Mouse (Mus musculus): ENCODE results near the gene Serpinf2. TPM values are rescaled to one million over a fixed set of nuclear protein-coding genes. Genes with fewer than 3 reads are reported as not detected.

Serpinf2 gene
- total and polyA plus RNA-seq, 3 experiments, result 0.03 to 0.33 TPM; not detected in 1

DNA sequence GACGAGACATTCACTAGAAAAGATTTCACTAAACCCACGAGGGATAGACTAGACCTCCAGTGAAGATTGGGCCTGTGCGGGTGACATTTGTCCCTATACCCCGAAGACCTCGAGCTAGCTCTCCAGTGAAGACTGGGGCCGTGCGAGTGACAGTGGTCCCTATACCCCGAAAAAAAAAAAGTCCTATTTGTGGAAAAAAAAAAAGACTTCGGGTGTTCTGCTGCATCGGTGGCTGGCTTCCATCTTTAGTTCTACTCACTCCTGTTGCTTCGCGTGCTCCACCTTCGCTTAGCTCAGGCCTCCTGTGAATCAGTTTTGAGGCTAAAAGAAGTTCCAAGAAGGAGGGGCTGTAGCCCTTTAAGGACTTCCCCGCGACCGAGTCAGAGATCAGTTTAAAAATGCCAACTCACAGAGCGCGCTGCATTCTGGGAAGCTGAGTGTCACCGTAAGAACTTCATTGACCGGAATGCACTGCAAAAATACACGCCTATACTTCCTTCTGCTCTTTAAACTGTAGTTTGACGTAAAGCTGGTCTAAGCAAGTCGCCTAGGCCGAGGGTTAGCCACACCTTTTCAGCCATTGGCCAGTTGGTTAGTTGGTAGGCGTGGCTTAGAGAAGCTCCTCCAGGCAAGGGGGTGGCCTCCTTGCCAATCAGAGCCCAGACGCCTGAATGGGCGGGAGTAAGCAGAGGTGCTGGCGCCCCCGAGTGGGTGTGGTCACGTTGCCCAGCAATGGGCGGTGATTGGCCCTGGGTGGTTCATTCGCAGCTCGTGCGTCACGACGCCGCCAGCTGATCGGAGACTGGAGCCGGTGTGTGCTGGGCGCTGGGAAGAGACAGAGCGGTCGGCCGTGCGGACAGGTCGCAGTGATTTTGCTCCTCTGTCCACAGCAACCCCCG is 21.7 kb upstream of the Serpinf2 start, which contains the start of gene Tlcd2:
Gene Tlcd2, plus strand, starts transcription at position 872 of the 899 bp plus-strand sequence.
- Histone ChIP-seq H3K4me3 (ENCODE audit: low read depth, low read length) (peak within 1 kb of the TSS; percentile 80), H3K9me3 (replicated peaks) (no peaks in the 10 kb centered on the region), H3K27me3 (ENCODE audit: insufficient read depth, low read length) (no peaks in the 10 kb centered on the region), H3K36me3 (replicated peaks) (peaks cover 22% of the 10 kb centered on the region), H3K4me1 (ENCODE audit: insufficient read depth, low read depth, low read length) (peaks cover 80% of the 10 kb centered on the region)
- TF ChIP-seq TAL1 (conservative IDR thresholded peaks at IDR 0.05; ENCODE audit: low read depth, low read length) (no peak), GATA1 (IDR thresholded peaks at IDR 0.05; ENCODE audit: borderline replicate concordance, low read length) (no peak), GATA2 (IDR thresholded peaks at IDR 0.05; ENCODE audit: borderline replicate concordance, low read depth, low read length) (no peak), CTCF (IDR thresholded peaks at IDR 0.05; ENCODE audit: low read depth, low read length) (no peak), POLR2AphosphoS5 (IDR thresholded peaks at IDR 0.05; ENCODE audit: insufficient replicate concordance, low read depth, low read length) (no peak)
- ATAC-seq (ENCODE audit: extremely low read depth, insufficient number of reproducible peaks, low FRiP score, poor library complexity, severe bottlenecking), result peak; percentile 85
- peak; percentile 94 for DNase-seq (ENCODE audit: low spot score)

- no peaks in the 10 kb centered on the region for H3K9me3 ChIP-seq (replicated peaks)
- ATAC-seq (ENCODE audit: extremely low read depth, insufficient number of reproducible peaks, low FRiP score, poor library complexity, severe bottlenecking) (peak; percentile 35; the same call in 1 of the 2 replicates), DNase-seq (ENCODE audit: low spot score) (peak; percentile 84)
- H3K36me3 ChIP-seq (replicated peaks), result peaks cover 15% of the 10 kb centered on the region
- TF ChIP-seq TAL1 (conservative IDR thresholded peaks at IDR 0.05; ENCODE audit: low read depth, low read length) (no peak), GATA2 (IDR thresholded peaks at IDR 0.05; ENCODE audit: borderline replicate concordance, low read depth, low read length) (no peak), GATA1 (IDR thresholded peaks at IDR 0.05; ENCODE audit: borderline replicate concordance, low read length) (no peak), CTCF (IDR thresholded peaks at IDR 0.05; ENCODE audit: low read depth, low read length) (no peak), POLR2AphosphoS5 (IDR thresholded peaks at IDR 0.05; ENCODE audit: insufficient replicate concordance, low read depth, low read length) (no peak)
- peaks cover 85% of the 10 kb centered on the region for H3K4me1 ChIP-seq (ENCODE audit: insufficient read depth, low read depth, low read length)
- no peaks in the 10 kb centered on the region for H3K27me3 ChIP-seq (ENCODE audit: insufficient read depth, low read length)
- peak overlapping the region; percentile 80 for H3K4me3 ChIP-seq (ENCODE audit: low read depth, low read length)
These were observed 20.9 kb upstream of the Serpinf2 start for GRCm38 (mm10) chr11:75460103-75460843.

GRCm38 (mm10) chr11:75459751-75460102 is 20.3 kb upstream of the Serpinf2 start:
- no peaks in the 10 kb centered on the region for H3K27me3 ChIP-seq (ENCODE audit: insufficient read depth, low read length)
- H3K4me1 ChIP-seq (ENCODE audit: insufficient read depth, low read depth, low read length), result peaks cover 85% of the 10 kb centered on the region
- DNase-seq (ENCODE audit: low spot score) (no peak), ATAC-seq (ENCODE audit: extremely low read depth, insufficient number of reproducible peaks, low FRiP score, poor library complexity, severe bottlenecking) (no peak)
- TF ChIP-seq GATA1 (IDR thresholded peaks at IDR 0.05; ENCODE audit: borderline replicate concordance, low read length) (no peak), CTCF (IDR thresholded peaks at IDR 0.05; ENCODE audit: low read depth, low read length) (no peak), POLR2AphosphoS5 (IDR thresholded peaks at IDR 0.05; ENCODE audit: insufficient replicate concordance, low read depth, low read length) (no peak), GATA2 (IDR thresholded peaks at IDR 0.05; ENCODE audit: borderline replicate concordance, low read depth, low read length) (no peak), TAL1 (conservative IDR thresholded peaks at IDR 0.05; ENCODE audit: low read depth, low read length) (no peak)
- peak overlapping the region; percentile 80; the same call in 1 of the 2 replicates for H3K4me3 ChIP-seq (ENCODE audit: low read depth, low read length)
- H3K9me3 ChIP-seq (replicated peaks), result no peaks in the 10 kb centered on the region
- H3K36me3 ChIP-seq (replicated peaks), result peaks cover 10% of the 10 kb centered on the region

DNA sequence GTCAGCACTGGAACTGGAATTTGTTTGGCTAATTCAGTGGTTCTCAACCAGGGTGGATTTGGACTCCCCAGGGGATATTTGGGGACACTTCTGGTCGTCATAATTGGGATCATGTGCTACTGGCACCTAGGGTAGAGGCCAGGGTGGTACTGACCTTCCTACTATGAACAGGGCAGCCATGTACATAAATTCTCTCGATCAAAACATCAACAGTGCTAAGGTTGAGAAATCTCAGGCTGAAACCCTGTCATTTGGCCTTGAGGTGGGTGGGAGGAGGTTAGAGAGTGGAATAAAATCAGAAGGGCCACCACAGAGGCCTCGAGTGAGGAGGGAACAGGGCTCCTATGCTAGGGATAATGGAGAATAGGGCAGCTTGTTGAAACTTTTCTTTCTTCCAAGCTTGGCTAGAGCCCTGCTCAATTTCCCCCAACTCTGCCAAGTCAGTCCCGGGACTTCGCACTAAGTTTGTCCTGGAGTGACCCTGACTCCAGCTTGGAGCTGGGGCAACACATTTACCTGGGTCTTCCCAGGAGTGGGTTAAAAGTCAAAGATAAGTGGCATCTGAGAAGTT is 19.8 kb upstream of the Serpinf2 start:
- ATAC-seq (ENCODE audit: extremely low read depth, insufficient number of reproducible peaks, low FRiP score, poor library complexity, severe bottlenecking) (no peak), DNase-seq (ENCODE audit: low spot score) (no peak)
- Histone ChIP-seq H3K27me3 (ENCODE audit: insufficient read depth, low read length) (no peaks in the 10 kb centered on the region), H3K4me3 (ENCODE audit: low read depth, low read length) (peak overlapping the region; percentile 80; the same call in 1 of the 2 replicates), H3K36me3 (replicated peaks) (peaks cover 6% of the 10 kb centered on the region), H3K4me1 (ENCODE audit: insufficient read depth, low read depth, low read length) (peaks cover 87% of the 10 kb centered on the region), H3K9me3 (replicated peaks) (no peaks in the 10 kb centered on the region)
- TF ChIP-seq CTCF (IDR thresholded peaks at IDR 0.05; ENCODE audit: low read depth, low read length), result no peak
- no peak for TF ChIP-seq GATA1 (IDR thresholded peaks at IDR 0.05; ENCODE audit: borderline replicate concordance, low read length)
- no peak for TF ChIP-seq GATA2 (IDR thresholded peaks at IDR 0.05; ENCODE audit: borderline replicate concordance, low read depth, low read length)
- TF ChIP-seq TAL1 (conservative IDR thresholded peaks at IDR 0.05; ENCODE audit: low read depth, low read length), result no peak
- no peak for TF ChIP-seq POLR2AphosphoS5 (IDR thresholded peaks at IDR 0.05; ENCODE audit: insufficient replicate concordance, low read depth, low read length)

DNA sequence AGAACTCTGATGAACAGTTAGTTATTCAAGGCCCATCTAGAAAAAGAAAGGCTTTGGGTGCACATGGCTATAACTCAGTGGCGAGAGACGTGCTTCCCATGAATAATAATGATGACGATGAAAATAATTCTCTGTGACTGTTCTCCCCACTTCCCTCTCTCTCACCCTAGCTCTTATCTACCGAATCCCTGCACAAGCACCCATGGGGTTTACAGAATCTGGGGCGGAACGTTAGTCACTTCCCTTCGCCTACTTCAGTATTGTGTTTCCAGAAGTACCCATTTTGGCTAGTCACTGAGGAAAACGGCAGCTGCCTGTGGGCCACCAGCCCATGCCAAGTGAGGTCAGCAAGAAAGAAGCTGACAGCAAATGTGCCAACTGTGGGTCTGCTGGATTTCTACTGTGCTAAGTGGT is 19.2 kb upstream of the Serpinf2 start:
- H3K36me3 ChIP-seq (replicated peaks), result peaks cover 5% of the 10 kb centered on the region
- DNase-seq (ENCODE audit: low spot score) (no peak), ATAC-seq (ENCODE audit: extremely low read depth, insufficient number of reproducible peaks, low FRiP score, poor library complexity, severe bottlenecking) (no peak)
- peaks cover 88% of the 10 kb centered on the region for H3K4me1 ChIP-seq (ENCODE audit: insufficient read depth, low read depth, low read length)
- peak overlapping the region; percentile 18; the same call in 1 of the 2 replicates for H3K4me3 ChIP-seq (ENCODE audit: low read depth, low read length)
- no peaks in the 10 kb centered on the region for H3K9me3 ChIP-seq (replicated peaks)
- no peaks in the 10 kb centered on the region for H3K27me3 ChIP-seq (ENCODE audit: insufficient read depth, low read length)
- TF ChIP-seq TAL1 (conservative IDR thresholded peaks at IDR 0.05; ENCODE audit: low read depth, low read length) (no peak), GATA1 (IDR thresholded peaks at IDR 0.05; ENCODE audit: borderline replicate concordance, low read length) (no peak), GATA2 (IDR thresholded peaks at IDR 0.05; ENCODE audit: borderline replicate concordance, low read depth, low read length) (no peak), CTCF (IDR thresholded peaks at IDR 0.05; ENCODE audit: low read depth, low read length) (no peak), POLR2AphosphoS5 (IDR thresholded peaks at IDR 0.05; ENCODE audit: insufficient replicate concordance, low read depth, low read length) (no peak)
